Mouse (Mus musculus) heart, adult 2 months (tissue): ENCODE results near the gene Usb1.

ENCODE experiments used
- CTCF ChIP-seq: fragments of 200-600 bp; IDR thresholded peaks from 2 replicates; pipeline ENCODE4 v1.8.1; 2022; ENCODE audit warnings: antibody characterized with exemption, mild to moderate bottlenecking, moderate library complexity
- POLR2A ChIP-seq: fragments of 200-500 bp; IDR thresholded peaks from 2 replicates; pipeline ENCODE4 v1.6.1; 2011; ENCODE audit warnings: mild to moderate bottlenecking, low read depth, low read length, control low read depth; ENCODE audit not compliant: insufficient read depth

DNA sequence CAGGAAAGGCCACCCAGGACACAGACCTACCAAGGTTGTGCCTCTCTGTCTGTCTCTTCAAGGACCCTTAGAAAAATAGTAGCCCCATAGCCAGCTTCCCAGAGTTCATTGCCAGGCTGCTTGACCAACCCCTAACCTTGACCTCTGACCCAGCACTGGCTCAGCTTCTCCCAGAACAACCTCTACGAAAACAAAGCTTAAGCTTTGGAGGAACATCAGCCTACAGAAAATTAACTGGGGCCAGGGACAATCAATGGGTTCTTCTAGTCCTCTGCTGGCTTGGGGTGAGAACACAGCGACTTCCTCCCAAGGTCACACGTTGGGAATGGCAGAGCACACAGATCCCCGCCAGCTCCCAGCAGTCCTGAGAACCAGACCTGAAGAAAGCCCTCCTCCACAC, 26.6 kb upstream of the Usb1 start:
- TF ChIP-seq CTCF (no peak), POLR2A (no peak)
